ENCODE assay signal across 22 mouse cellular contexts in the genomic region with DNA sequence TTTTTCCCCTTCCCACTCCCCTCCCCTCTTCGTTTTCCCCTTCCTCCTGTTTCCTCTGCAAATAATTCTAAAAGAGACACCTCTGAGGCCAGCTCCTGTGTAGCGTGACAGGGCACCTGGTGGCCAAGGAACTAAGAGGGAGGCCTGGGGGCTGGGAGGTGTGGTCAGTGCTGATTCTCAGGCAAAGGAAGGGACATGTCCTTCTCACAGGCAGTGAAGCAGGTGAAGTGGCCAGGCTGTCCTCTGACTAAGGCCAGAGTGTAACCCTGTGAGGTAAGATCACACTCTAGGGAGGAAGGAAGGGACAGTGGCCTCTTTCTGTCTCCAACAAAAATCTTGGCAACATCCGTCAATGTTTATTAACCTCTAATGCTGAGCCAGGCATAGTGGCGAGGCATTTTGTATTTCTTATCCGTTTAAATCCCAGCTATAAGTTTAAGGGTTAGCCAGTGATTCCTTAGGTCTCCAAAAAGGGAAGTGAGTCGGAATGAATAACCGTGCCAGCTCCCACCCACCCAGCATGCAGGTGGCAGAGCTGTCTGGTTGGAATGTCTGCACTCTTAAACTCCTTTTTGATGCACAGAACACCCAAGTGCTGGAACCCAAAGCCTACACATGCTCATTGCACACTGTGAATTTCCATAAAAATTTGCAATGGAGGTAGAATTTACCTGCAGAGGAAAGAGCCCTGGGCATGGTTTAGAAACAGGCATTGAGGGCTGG. TPM values are rescaled to one million over a fixed set of nuclear protein-coding genes. Genes with fewer than 3 reads are reported as not detected.
DNase-seq lines count a peak whose midpoint lies in the region; ATAC-seq and TF ChIP-seq lines count a peak whose summit lies in the region.
"Had no signal": no experiment of that assay in that cellular context is flagged by ENCODE, and none has a peak within 500 bp of the region (broad histone marks: within the 10 kb centered on the region; RNA-seq: fewer than 3 reads in every experiment).

No protein-coding gene starts in this region.

- no peak overlapping the region for H3K4me3 ChIP-seq in forebrain, embryonic 11.5 days (ENCODE audit: low read depth, low read length)
- no peak overlapping the region for H3K4me3 ChIP-seq in forebrain, embryonic 15.5 days
- H3K4me3 ChIP-seq in lung, adult 2 months (replicated peaks; ENCODE audit: extremely low read depth, low read depth, low read length): no peak overlapping the region
- no peak overlapping the region for H3K4me3 ChIP-seq in myocyte
- no peak overlapping the region for H3K4me3 ChIP-seq in cerebellum, adult 2 months (replicated peaks; ENCODE audit: insufficient read depth, low read depth, low read length)
- H3K4me3 ChIP-seq: forebrain, embryonic 10.5 days; limb, embryonic 12.5 days had no signal

- no peaks in the 10 kb centered on the region for H3K4me1 ChIP-seq in forebrain, embryonic 11.5 days (replicated peaks; ENCODE audit: control insufficient read depth, insufficient read depth, low read length)
- H3K4me1 ChIP-seq in forebrain, embryonic 15.5 days: no peaks in the 10 kb centered on the region
- H3K4me1 ChIP-seq in lung, adult 2 months (ENCODE audit: control insufficient read depth, insufficient read depth, low read length): peaks cover 11% of the 10 kb centered on the region
- no peaks in the 10 kb centered on the region for H3K4me1 ChIP-seq in cerebellum, adult 2 months (ENCODE audit: control insufficient read depth, insufficient read depth, low read length)
- H3K4me1 ChIP-seq: limb, embryonic 12.5 days had no signal

- H3K9me3 ChIP-seq in forebrain, embryonic 11.5 days (ENCODE audit: control insufficient read depth, low read length): no peaks in the 10 kb centered on the region
- no peaks in the 10 kb centered on the region for H3K9me3 ChIP-seq in forebrain, embryonic 15.5 days
- H3K9me3 ChIP-seq: forebrain, embryonic 10.5 days; limb, embryonic 12.5 days had no signal

- no peak overlapping the region for H3K9ac ChIP-seq in forebrain, embryonic 11.5 days (ENCODE audit: low read length)
- no peak overlapping the region for H3K9ac ChIP-seq in forebrain, embryonic 15.5 days (replicated peaks)
- H3K9ac ChIP-seq: limb, embryonic 12.5 days; liver, embryonic 14.5 days had no signal

- no peak overlapping the region for H3K27ac ChIP-seq in forebrain, embryonic 11.5 days (ENCODE audit: low read depth, low read length)
- H3K27ac ChIP-seq in forebrain, embryonic 15.5 days (replicated peaks): no peak overlapping the region
- no peak overlapping the region for H3K27ac ChIP-seq in cerebellum, adult 2 months (ENCODE audit: insufficient read depth, low read length)
- H3K27ac ChIP-seq: forebrain, embryonic 10.5 days; hindbrain, postnatal 0 days; limb, embryonic 12.5 days; liver, embryonic 14.5 days had no signal

- no peaks in the 10 kb centered on the region for H3K27me3 ChIP-seq in forebrain, embryonic 11.5 days (ENCODE audit: control insufficient read depth, insufficient read depth, low read length)
- H3K27me3 ChIP-seq in forebrain, embryonic 15.5 days: no peaks in the 10 kb centered on the region
- H3K27me3 ChIP-seq in myocyte (ENCODE audit: control insufficient read depth, insufficient read depth, insufficient read length): no peaks in the 10 kb centered on the region
- H3K27me3 ChIP-seq in cerebellum, adult 2 months (ENCODE audit: control insufficient read depth, insufficient read depth, low read length): peaks cover 1% of the 10 kb centered on the region; the same call in 1 of the 2 replicates
- H3K27me3 ChIP-seq: limb, embryonic 12.5 days had no signal

- no peak overlapping the region for H3K4me2 ChIP-seq in forebrain, embryonic 11.5 days (ENCODE audit: low read depth, low read length, severe bottlenecking)
- no peak overlapping the region for H3K4me2 ChIP-seq in forebrain, embryonic 15.5 days (replicated peaks)
- H3K4me2 ChIP-seq in myocyte (ENCODE audit: low read depth): peak overlapping the region; percentile 30
- H3K4me2 ChIP-seq: heart, embryonic 11.5 days; limb, embryonic 12.5 days had no signal

- H3ac ChIP-seq in myocyte (ENCODE audit: control insufficient read depth, insufficient read length): no peak overlapping the region

- DNase-seq in forebrain, embryonic 11.5 days (ENCODE audit: low spot score): no peak
- peak; percentile 24 for DNase-seq in lung, adult 2 months
- DNase-seq in lung, postnatal 14 days: no peak
- no peak for DNase-seq in ovary, postnatal 14 days (ENCODE audit: low spot score)
- DNase-seq in cerebellum, adult 2 months: no peak
- DNase-seq: adrenal gland, postnatal 10 days; cerebellum, adult 9-10 months; gastrocnemius, postnatal 36 days; heart, postnatal 36 days; kidney, postnatal 14 days; midbrain, embryonic 14.5 days; right cerebral cortex, adult 18-20 months; spleen, adult 18-20 months; thymus, postnatal 4 days had no signal

- 75% methylated on average over 7 of the region's 7 CpGs for WGBS in forebrain, embryonic 11.5 days
- WGBS in forebrain, embryonic 15.5 days: 71% methylated on average over 7 of the region's 7 CpGs
- WGBS in lung, adult 2 months: 28% methylated on average over 7 of the region's 7 CpGs
- WGBS in cerebellum, adult 2 months: 58% methylated on average over 7 of the region's 7 CpGs

- no peak for TF ChIP-seq POLR2A in lung, adult 2 months (IDR thresholded peaks at IDR 0.05; ENCODE audit: borderline replicate concordance, extremely low read depth, low read depth, low read length)
- TF ChIP-seq POLR2A in myocyte (IDR thresholded peaks at IDR 0.05; ENCODE audit: insufficient read length, low read depth): no peak
- TF ChIP-seq POLR2A in cerebellum, adult 2 months (IDR thresholded peaks at IDR 0.05; ENCODE audit: borderline replicate concordance, insufficient read depth, low read length): no peak

- no peaks in the 10 kb centered on the region for H3K79me2 ChIP-seq in myocyte (ENCODE audit: control insufficient read depth, insufficient read depth)

- TF ChIP-seq CTCF in lung, adult 2 months (IDR thresholded peaks at IDR 0.05; ENCODE audit: insufficient read depth, low read length): no peak
- no peak for TF ChIP-seq CTCF in cerebellum, adult 2 months (IDR thresholded peaks at IDR 0.05; ENCODE audit: borderline replicate concordance, insufficient read depth, low read depth, low read length)

- no peaks in the 10 kb centered on the region for H3K36me3 ChIP-seq in forebrain, embryonic 11.5 days (ENCODE audit: control insufficient read depth, insufficient read depth, low read length)
- H3K36me3 ChIP-seq in forebrain, embryonic 15.5 days: no peaks in the 10 kb centered on the region
- no peaks in the 10 kb centered on the region for H3K36me3 ChIP-seq in myocyte (ENCODE audit: control insufficient read depth, insufficient read depth)
- H3K36me3 ChIP-seq: forebrain, embryonic 10.5 days; limb, embryonic 12.5 days had no signal

- 0 out of 2 replicates have a peak, but pooled peaks have one; percentile 20 for ATAC-seq in forebrain, embryonic 11.5 days (replicated peaks; ENCODE audit: low FRiP score)
- ATAC-seq in forebrain, embryonic 15.5 days (replicated peaks): no peak
- no peak for ATAC-seq in erythroblast, adult 5-6 weeks (replicated peaks; ENCODE audit: low FRiP score, poor library complexity, severe bottlenecking)
- ATAC-seq: hindbrain, postnatal 0 days had no signal

TF ChIP-seq in myocyte, 11 proteins besides CTCF, POLR2A, EP300 and RAD21:
- no peak for TF ChIP-seq USF1 (IDR thresholded peaks at IDR 0.05; ENCODE audit: low read depth)
- TF ChIP-seq REST (IDR thresholded peaks at IDR 0.05; ENCODE audit: insufficient read depth, insufficient read length): no peak
- no peak for TF ChIP-seq MYOG (IDR thresholded peaks at IDR 0.05; ENCODE audit: control insufficient read depth in 1 of 3, insufficient read depth in 1 of 3, insufficient read length in 2 of 3, low read depth in 2 of 3)
- TF ChIP-seq SRF (IDR thresholded peaks at IDR 0.05; ENCODE audit: control insufficient read depth, insufficient read length, low read depth): no peak
- no peak for TF ChIP-seq POLR2AphosphoS2 (IDR thresholded peaks at IDR 0.05; ENCODE audit: insufficient read length, low read depth)
- no peak for TF ChIP-seq CEBPB (IDR thresholded peaks at IDR 0.05; ENCODE audit: insufficient read depth, poor library complexity, severe bottlenecking)
- TF ChIP-seq TCF3 (IDR thresholded peaks at IDR 0.05; ENCODE audit: insufficient read length, low read depth): no peak
- TF ChIP-seq TCF12 (IDR thresholded peaks at IDR 0.05; ENCODE audit: insufficient read depth, poor library complexity, severe bottlenecking): no peak
- TF ChIP-seq E2F4 (IDR thresholded peaks at IDR 0.05; ENCODE audit: insufficient read depth): no peak
- no peak for TF ChIP-seq MAX (IDR thresholded peaks at IDR 0.05; ENCODE audit: low read depth)
- TF ChIP-seq MYOD1 (IDR thresholded peaks at IDR 0.05; ENCODE audit: control insufficient read depth in 1 of 3, insufficient read length in 2 of 3, low read depth in 2 of 3): no peak
TF ChIP-seq in myocyte: peak in this region for 0.

RNA-seq across cellular contexts. Expression of a gene that starts 29.8 kb away (rescaled TPM):
- 30.0 and 34.1 TPM in 2 replicates for polyA plus RNA-seq in forebrain, embryonic 11.5 days (2014; fragmentation: Nextera tagmentation; extraction: Ambion mirVana)
- polyA plus RNA-seq in forebrain, embryonic 15.5 days (2015; fragmentation: Nextera tagmentation; extraction: Ambion mirVana): 19.3 and 19.7 TPM in 2 replicates
- 62.0 and 66.0 TPM in 2 replicates for polyA plus RNA-seq in lung, adult 2 months (2012; rRNA removed)
- polyA plus RNA-seq in myocyte (2012; fragmentation: generic; extraction: Trizol): 0.06 TPM
- polyA plus RNA-seq in cerebellum, adult 2 months (2012; rRNA removed): 1.2 and 1.3 TPM in 2 replicates
- 0.63 TPM in 1 of 2 replicates, not detected in the other for total RNA-seq in erythroblast, adult 5-6 weeks (2015; ENCODE audit: low replicate concordance)
- total RNA-seq in erythroblast, adult 5-6 weeks (2017; ENCODE audit: low replicate concordance): 0.34 and 0.70 TPM in 2 replicates

RNA-seq across cellular contexts. Expression of a gene that starts 58.4 kb away (rescaled TPM):
- polyA plus RNA-seq in forebrain, embryonic 11.5 days (2014; fragmentation: Nextera tagmentation; extraction: Ambion mirVana): 10.0 and 10.2 TPM in 2 replicates
- polyA plus RNA-seq in forebrain, embryonic 15.5 days (2015; fragmentation: Nextera tagmentation; extraction: Ambion mirVana): 22.0 and 29.2 TPM in 2 replicates
- 208 and 218 TPM in 2 replicates for polyA plus RNA-seq in lung, adult 2 months (2012; rRNA removed)
- 84.0 TPM for polyA plus RNA-seq in myocyte (2012; fragmentation: generic; extraction: Trizol)
- polyA plus RNA-seq in cerebellum, adult 2 months (2012; rRNA removed): 38.4 and 39.6 TPM in 2 replicates
- not detected in 2 replicates for total RNA-seq in erythroblast, adult 5-6 weeks (2015; ENCODE audit: low replicate concordance)
- total RNA-seq in erythroblast, adult 5-6 weeks (2017; ENCODE audit: low replicate concordance): 1.2 and 1.5 TPM in 2 replicates
